Mouse (Mus musculus) embryonic fibroblast, embryonic 13.5 days (primary cell): ENCODE data around the gene Arhgap23.

Source experiments
- CTCF ChIP-seq: IDR thresholded peaks from 2 replicates; pipeline ENCODE4 v1.5.1; 2011; ENCODE audit warnings: mild to moderate bottlenecking, control low read depth, low read length, moderate library complexity, borderline replicate concordance; ENCODE audit not compliant: insufficient read depth
- POLR2A ChIP-seq: IDR thresholded peaks from 2 replicates; pipeline ENCODE4 v1.6.1; 2011; ENCODE audit warnings: low read depth, mild to moderate bottlenecking, control low read depth, low read length, moderate library complexity

- TF ChIP-seq CTCF, result peak; percentile 15; the same call in 1 of the 2 replicates
- no peak for TF ChIP-seq POLR2A
Observed at GRCm38 (mm10) chr11:97469828-97470227, 54.5 kb downstream of the Arhgap23 start.
